Mouse (Mus musculus): ENCODE data around the gene Vcam1.

GRCm38 (mm10) chr3:116062141-116062540 lies 67.3 kb downstream of the Vcam1 start:
- TF ChIP-seq CTCF (IDR thresholded peaks at IDR 0.05; ENCODE audit: low read depth, low read length) (no peak), POLR2A (IDR thresholded peaks at IDR 0.05; ENCODE audit: extremely low read depth, insufficient read depth, low read length) (no peak)
